Mouse (Mus musculus) heart, embryonic 15.5 days (tissue): ENCODE results near the gene Pyroxd2. TPM values are rescaled to one million over a fixed set of nuclear protein-coding genes. Genes with fewer than 3 reads are reported as not detected.
"Not testable (repeated sequence)": the region's sequence is repeated elsewhere in the genome, so short reads cannot be mapped to it uniquely, and the experiment has no call there.

ENCODE experiments used
- ATAC-seq: fragments of 200-750 bp; cut with Nextera tagmentation; replicated peaks from 2 replicates; pipeline ENCODE4 v1.8.0; 2017; ENCODE audit warnings: low read depth, moderate TSS enrichment; ENCODE audit not compliant: insufficient number of reproducible peaks, insufficient read depth, low FRiP score
- H3K27ac ChIP-seq: fragments of 300-500 bp; sonication (generic); 2 replicates; pipeline ENCODE4 v1.5.1; 2015; ENCODE audit warnings: mild to moderate bottlenecking, inconsistent platforms
- H3K27me3 ChIP-seq: fragments of 300-500 bp; sonication (generic); 2 replicates; pipeline ENCODE4 v1.6.1; 2015; ENCODE audit warnings: inconsistent platforms
- H3K36me3 ChIP-seq: fragments of 300-500 bp; sonication (generic); 2 replicates; pipeline ENCODE4 v1.6.1; 2015; ENCODE audit warnings: mild to moderate bottlenecking, inconsistent platforms
- H3K4me1 ChIP-seq: fragments of 300-500 bp; sonication (generic); replicated peaks from 2 replicates; pipeline ENCODE4 v1.6.1; 2015; ENCODE audit warnings: inconsistent platforms
- H3K4me2 ChIP-seq: fragments of 300-500 bp; sonication (generic); 2 replicates; pipeline ENCODE4 v1.6.1; 2015; ENCODE audit warnings: inconsistent platforms, mild to moderate bottlenecking, moderate library complexity
- H3K4me3 ChIP-seq: fragments of 300-500 bp; sonication (generic); 2 replicates; pipeline ENCODE4 v1.5.1; 2015; ENCODE audit warnings: mild to moderate bottlenecking, inconsistent platforms
- H3K9ac ChIP-seq: fragments of 300-500 bp; sonication (generic); 2 replicates; pipeline ENCODE4 v1.6.1; 2015; ENCODE audit warnings: mild to moderate bottlenecking, inconsistent platforms
- H3K9me3 ChIP-seq: fragments of 300-500 bp; sonication (generic); replicated peaks from 2 replicates; pipeline ENCODE4 v1.6.1; 2016; ENCODE audit warnings: inconsistent platforms
- WGBS: fragments of 180-500 bp; shearing (Covaris S2); methylation state at CpG from one replicate; pipeline ENCODE4 v1.1.7; 2015; ENCODE audit warnings: mixed read lengths; 5-methylcytosine and 5-hydroxymethylcytosine counted together
- polyA plus RNA-seq: library from polyadenylated mRNA; unstranded; fragments of >200 nt; fragmentation: Nextera tagmentation; extraction: Ambion mirVana; gene quantifications from 2 replicates; pipeline ENCODE4 v1.2.1, GENCODE M21; 2015

Pyroxd2 gene
- polyA plus RNA-seq = 4.8 and 5.3 TPM in 2 replicates

DNA sequence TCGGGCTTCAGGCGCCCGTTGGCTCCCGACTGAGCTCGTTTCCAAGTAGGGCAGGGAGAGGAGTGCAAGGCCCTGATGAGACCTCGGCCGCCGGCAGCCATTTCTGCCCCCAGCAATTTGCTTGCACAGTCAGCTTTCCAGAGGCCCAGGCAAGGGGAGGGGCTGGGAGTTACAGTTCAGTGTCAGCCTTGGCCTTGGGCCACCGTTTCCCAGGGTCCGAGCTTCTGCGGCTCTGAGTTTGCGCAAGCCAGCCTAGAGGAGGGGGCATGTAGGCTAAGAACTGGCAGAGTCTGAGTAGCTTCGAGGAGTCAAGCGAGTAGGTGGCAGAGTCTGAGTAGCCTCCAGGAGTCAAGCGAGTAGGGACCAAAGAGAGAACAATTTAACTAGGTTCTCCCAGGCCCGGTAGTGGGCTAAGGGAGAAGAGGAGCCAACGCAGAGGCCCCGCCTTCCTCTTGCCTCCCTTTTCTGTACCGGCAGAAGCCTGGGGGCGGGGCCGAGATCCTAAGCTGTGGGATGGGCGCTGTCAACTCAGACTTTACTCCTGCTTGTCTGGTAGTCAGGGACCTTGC lies at the start of gene Pyroxd2:
Gene Pyroxd2 (minus strand): TSS at position 413 of the 569 bp plus-strand sequence.
- H3K9ac ChIP-seq = peak within 1 kb of the TSS; percentile 60
- H3K27me3 ChIP-seq = no peaks in the 10 kb centered on the region
- no peaks in the 10 kb centered on the region for H3K36me3 ChIP-seq
- peaks cover 53% of the 10 kb centered on the region for H3K4me1 ChIP-seq
- peak within 1 kb of the TSS; percentile 81 for H3K4me2 ChIP-seq
- 3% methylated on average over 22 of the region's 22 CpGs for WGBS
- peak within 1 kb of the TSS; percentile 94 for H3K27ac ChIP-seq
- peak within 1 kb of the TSS; percentile 48 for H3K4me3 ChIP-seq
- H3K9me3 ChIP-seq = no peaks in the 10 kb centered on the region
- peak; percentile 85 for ATAC-seq

DNA sequence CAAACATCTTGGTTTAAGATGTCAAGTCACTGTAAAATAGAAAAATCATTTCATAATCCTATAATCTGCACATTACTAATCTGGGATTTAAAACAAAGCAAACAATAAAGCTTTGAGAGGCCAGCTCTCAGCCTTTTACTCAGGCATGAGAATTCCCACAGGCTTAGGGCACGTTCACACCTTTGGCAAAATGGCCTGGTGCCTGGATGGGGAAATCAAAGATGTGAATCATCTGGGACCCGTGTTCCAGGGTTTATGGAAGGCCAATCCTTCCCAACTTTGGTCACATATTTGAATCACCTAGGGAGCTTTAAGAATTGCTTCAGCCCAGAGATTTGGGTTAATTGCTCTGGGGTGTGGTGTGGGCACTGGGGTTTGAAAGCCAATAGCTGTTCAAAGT lies 45.3 kb upstream of the Pyroxd2 start:
- Histone ChIP-seq H3K27me3 (peaks cover 16% of the 10 kb centered on the region), H3K9me3 (no peaks in the 10 kb centered on the region), H3K4me1 (peaks cover 8% of the 10 kb centered on the region), H3K4me3 (no peak overlapping the region), H3K36me3 (no peaks in the 10 kb centered on the region), H3K27ac (no peak overlapping the region), H3K4me2 (no peak overlapping the region), H3K9ac (no peak overlapping the region)
- ATAC-seq = no peak
- 64% methylated on average over 2 of the region's 2 CpGs for WGBS

GRCm38 (mm10) chr19:42795801-42796200 lies 43.2 kb upstream of the Pyroxd2 start:
- Histone ChIP-seq H3K27me3 (peaks cover 21% of the 10 kb centered on the region), H3K27ac (no peak overlapping the region), H3K4me1 (peaks cover 8% of the 10 kb centered on the region), H3K9me3 (no peaks in the 10 kb centered on the region), H3K4me3 (peak overlapping the region; percentile 48; the same call in 1 of the 2 replicates), H3K9ac (no peak overlapping the region), H3K36me3 (no peaks in the 10 kb centered on the region), H3K4me2 (peak overlapping the region; percentile 79)
- WGBS = 35% methylated on average over 9 of the region's 9 CpGs
- no peak for ATAC-seq

DNA sequence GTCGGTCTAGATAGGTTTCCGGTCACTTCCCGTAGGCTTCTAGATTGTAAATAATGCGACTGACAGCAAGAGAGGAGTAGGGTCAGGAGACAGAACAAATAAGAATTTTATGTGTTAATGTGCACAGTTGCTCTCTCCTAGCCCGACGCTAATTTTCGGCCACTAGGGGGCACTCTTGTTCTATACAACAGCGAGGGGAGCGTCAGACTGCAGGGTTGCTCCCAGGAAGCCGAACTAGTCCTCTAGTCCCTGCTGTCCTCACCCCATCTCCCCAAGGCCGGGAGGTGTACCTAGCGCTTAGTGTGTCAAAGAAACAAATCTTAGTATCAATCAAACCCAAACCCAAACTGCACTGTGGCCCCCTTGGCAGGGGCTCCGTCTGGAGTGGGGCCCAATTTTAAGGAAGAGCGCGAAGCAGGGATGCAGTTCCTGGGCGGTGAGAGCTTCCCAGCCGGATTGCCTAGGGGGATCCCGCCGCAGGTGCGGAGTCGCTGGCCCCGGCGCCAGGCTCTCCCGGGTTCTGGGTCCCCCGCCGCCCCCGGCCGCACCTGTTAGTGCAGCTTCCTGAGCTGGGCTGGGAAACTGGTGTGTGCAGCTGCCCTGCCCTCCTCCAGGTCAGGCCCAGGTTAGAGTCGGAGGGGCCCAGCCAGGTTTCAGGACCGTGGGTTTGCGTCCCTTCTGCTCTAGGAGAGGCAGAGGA lies 42.5 kb upstream of the Pyroxd2 start:
- Histone ChIP-seq H3K4me1 (peaks cover 8% of the 10 kb centered on the region), H3K27me3 (peaks cover 21% of the 10 kb centered on the region), H3K4me2 (peak overlapping the region; percentile 79), H3K4me3 (peak overlapping the region; percentile 48), H3K36me3 (no peaks in the 10 kb centered on the region), H3K27ac (no peak overlapping the region), H3K9me3 (no peaks in the 10 kb centered on the region), H3K9ac (peak overlapping the region; percentile 37; the same call in 1 of the 2 replicates)
- 1% methylated on average over 28 of the region's 31 CpGs for WGBS
- peak; percentile 67 for ATAC-seq

GRCm38 (mm10) chr19:42788311-42788710 lies 35.7 kb upstream of the Pyroxd2 start:
- H3K27ac ChIP-seq = no peak overlapping the region
- peaks cover 5% of the 10 kb centered on the region; the same call in 1 of the 2 replicates for H3K27me3 ChIP-seq
- no peak for ATAC-seq
- H3K4me2 ChIP-seq = no peak overlapping the region
- H3K9me3 ChIP-seq = no peaks in the 10 kb centered on the region
- H3K36me3 ChIP-seq = no peaks in the 10 kb centered on the region
- WGBS = 28% methylated on average over 5 of the region's 5 CpGs
- no peaks in the 10 kb centered on the region; the same call in 1 of the 2 replicates for H3K4me1 ChIP-seq
- no peak overlapping the region for H3K4me3 ChIP-seq
- H3K9ac ChIP-seq = no peak overlapping the region

DNA sequence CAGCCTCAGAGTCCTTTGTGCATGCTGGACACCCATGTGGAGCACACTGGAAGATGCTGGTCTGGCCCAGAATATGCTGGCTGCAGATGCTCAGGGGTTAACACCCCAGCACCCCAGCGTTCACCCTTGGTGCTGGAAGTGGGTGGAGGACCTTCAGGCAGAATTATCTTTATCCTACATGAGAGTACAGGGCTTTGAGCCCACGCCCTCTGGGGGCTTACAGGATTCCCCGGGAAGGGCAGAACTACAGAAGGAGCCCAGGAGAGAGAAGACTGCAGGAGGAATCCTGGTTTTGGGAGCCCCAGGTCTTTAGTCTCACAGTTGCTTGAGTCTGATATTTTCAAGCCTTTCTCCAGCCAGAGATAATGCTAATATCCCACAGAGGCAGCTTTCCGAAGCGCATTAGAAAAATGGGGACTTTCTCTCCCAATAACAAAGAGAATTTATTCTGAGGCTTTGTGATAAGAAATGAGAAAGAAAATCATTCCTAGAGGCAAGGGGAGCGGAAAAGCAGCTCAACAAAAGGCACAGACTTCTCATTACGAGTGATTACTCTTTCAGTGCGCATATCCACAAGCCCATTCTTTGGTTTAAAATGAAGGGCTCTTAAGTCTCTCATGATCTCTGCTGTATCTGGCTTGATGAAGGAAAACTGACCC lies 33.1 kb upstream of the Pyroxd2 start:
- WGBS = 56% methylated on average over 8 of the region's 8 CpGs
- Histone ChIP-seq H3K4me2 (no peak overlapping the region), H3K4me3 (no peak overlapping the region), H3K9me3 (no peaks in the 10 kb centered on the region), H3K36me3 (no peaks in the 10 kb centered on the region), H3K9ac (no peak overlapping the region), H3K27ac (no peak overlapping the region), H3K4me1 (no peaks in the 10 kb centered on the region; the same call in 1 of the 2 replicates), H3K27me3 (no peaks in the 10 kb centered on the region; the same call in 1 of the 2 replicates)
- ATAC-seq = no peak

DNA sequence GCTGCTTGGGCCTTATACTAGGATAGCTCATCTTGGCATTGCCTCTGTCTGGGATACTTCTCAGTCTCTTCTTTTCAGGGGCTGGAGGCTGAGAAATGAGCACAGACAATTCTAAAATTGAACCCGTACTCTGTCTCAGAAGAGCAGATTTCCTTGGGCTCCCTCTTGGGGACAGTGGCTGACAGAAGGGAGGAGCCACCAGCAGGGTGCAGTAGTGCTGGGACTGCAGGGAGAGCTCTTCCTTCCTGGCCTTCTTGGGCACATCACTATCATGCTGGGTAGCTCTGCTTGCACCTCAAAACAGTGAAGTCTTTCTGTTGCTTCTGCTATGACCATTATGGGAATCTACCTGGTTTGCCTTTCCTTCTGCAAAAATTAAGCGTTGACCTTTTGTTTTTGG lies 32.6 kb upstream of the Pyroxd2 start:
- H3K27ac ChIP-seq = no peak overlapping the region
- no peaks in the 10 kb centered on the region for H3K9me3 ChIP-seq
- no peak overlapping the region for H3K9ac ChIP-seq
- peaks cover under 1% of the 10 kb centered on the region for H3K4me1 ChIP-seq
- H3K4me3 ChIP-seq = no peak overlapping the region
- 25% methylated on average over 2 of the region's 2 CpGs for WGBS
- H3K27me3 ChIP-seq = no peaks in the 10 kb centered on the region; the same call in 1 of the 2 replicates
- H3K36me3 ChIP-seq = no peaks in the 10 kb centered on the region
- no peak for ATAC-seq
- no peak overlapping the region for H3K4me2 ChIP-seq

DNA sequence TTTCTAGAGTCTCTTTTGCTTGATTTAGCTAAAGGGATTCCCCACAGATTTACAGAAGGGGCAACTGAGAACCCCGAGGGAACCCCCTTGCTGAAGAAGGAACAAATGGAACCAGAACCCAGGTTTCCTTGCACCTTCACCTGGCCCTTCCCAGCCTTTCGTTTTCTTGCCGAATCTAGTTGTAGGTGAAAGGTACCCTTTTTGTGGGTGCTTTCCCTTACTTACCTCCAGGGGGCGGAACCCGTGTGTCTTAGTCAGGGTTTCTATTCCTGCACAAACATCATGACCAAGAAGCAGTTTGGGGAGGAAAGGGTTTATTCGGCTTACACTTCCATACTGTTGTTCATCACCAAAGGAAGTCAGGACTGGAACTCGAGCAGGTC lies 27.6 kb upstream of the Pyroxd2 start:
- H3K4me2 ChIP-seq = peak overlapping the region; percentile 90
- peak overlapping the region; percentile 65 for H3K4me3 ChIP-seq
- not testable (repeated sequence) for ATAC-seq, H3K36me3 ChIP-seq, H3K27me3 ChIP-seq, H3K4me1 ChIP-seq, H3K9me3 ChIP-seq
- H3K9ac ChIP-seq = peak overlapping the region; percentile 69
- peak overlapping the region; percentile 81 for H3K27ac ChIP-seq
- 50% methylated on average over 7 of the region's 7 CpGs for WGBS

- under 1% methylated on average over 43 of the region's 43 CpGs for WGBS
- H3K27me3 ChIP-seq = no peaks in the 10 kb centered on the region
- H3K9me3 ChIP-seq = no peaks in the 10 kb centered on the region
- H3K36me3 ChIP-seq = no peaks in the 10 kb centered on the region
- peak within 1 kb of the TSS; percentile 90 for H3K4me2 ChIP-seq
- ATAC-seq = peak; percentile 95
- peaks cover 7% of the 10 kb centered on the region for H3K4me1 ChIP-seq
- H3K9ac ChIP-seq = peak within 1 kb of the TSS; percentile 69
- H3K4me3 ChIP-seq = peak within 1 kb of the TSS; percentile 65
- peak within 1 kb of the TSS; percentile 81 for H3K27ac ChIP-seq
These were observed 27.1 kb upstream of the Pyroxd2 start, which contains the start of gene Hps1 for GRCm38 (mm10) chr19:42779531-42780155. Hps1 (minus strand) TSS chr19:42779978.

GRCm38 (mm10) chr19:42777801-42778200 lies 25.2 kb upstream of the Pyroxd2 start:
- Histone ChIP-seq H3K27me3 (no peaks in the 10 kb centered on the region), H3K4me1 (peaks cover 7% of the 10 kb centered on the region), H3K4me3 (no peak overlapping the region), H3K9me3 (no peaks in the 10 kb centered on the region), H3K9ac (no peak overlapping the region), H3K4me2 (no peak overlapping the region), H3K27ac (no peak overlapping the region), H3K36me3 (no peaks in the 10 kb centered on the region)
- no peak for ATAC-seq
- WGBS = 70% methylated on average over 5 of the region's 5 CpGs

DNA sequence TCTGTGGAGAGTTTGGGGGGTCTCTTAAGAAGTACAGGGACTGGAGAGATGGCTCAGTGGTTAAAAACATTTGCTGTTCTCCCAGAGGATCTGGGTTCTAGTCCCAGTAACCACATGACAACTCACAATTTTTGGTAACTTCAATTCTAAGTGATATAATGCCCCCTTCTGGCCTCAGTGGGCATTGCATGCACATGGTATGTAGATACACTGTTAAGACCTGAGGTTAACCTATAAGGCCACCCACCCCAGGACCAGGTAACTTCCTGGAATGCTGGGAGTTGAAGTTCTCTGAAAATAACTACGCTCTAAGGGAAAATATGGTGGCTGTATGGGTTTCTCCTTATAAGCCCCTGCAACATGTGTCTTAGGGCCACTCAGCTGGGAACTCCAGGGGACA lies 24.2 kb upstream of the Pyroxd2 start:
- Histone ChIP-seq H3K9ac (no peak overlapping the region), H3K36me3 (no peaks in the 10 kb centered on the region), H3K4me2 (no peak overlapping the region), H3K27ac (no peak overlapping the region), H3K27me3 (no peaks in the 10 kb centered on the region), H3K4me3 (no peak overlapping the region), H3K9me3 (no peaks in the 10 kb centered on the region), H3K4me1 (peaks cover 7% of the 10 kb centered on the region)
- ATAC-seq = no peak
- WGBS = 86% methylated on average over 1 of the region's 1 CpGs
